Mouse (Mus musculus): ENCODE results near the gene Cdyl2.

DNA sequence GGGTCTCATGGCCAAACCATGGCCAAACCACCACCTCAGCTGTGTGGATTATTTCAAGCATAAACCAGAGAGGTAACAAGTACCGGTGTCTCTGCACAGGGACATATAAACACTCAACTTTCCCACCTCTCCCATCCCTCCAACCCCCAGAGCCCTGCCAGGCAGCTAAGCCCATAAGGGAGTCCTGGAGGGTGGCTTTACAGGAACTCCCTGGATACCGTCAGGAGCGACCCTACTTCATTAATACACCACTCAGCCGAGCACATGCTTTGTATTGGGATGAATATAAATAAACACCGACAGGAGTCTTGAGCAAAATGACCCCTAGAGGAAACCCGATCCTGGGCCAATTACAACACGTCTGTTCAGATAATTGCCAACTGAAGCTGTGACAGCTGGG is 194.0 kb downstream of the Cdyl2 start:
- TF ChIP-seq CTCF (IDR thresholded peaks at IDR 0.05; ENCODE audit: control insufficient read depth, insufficient read depth, low read length) (no peak), POLR2A (IDR thresholded peaks at IDR 0.05; ENCODE audit: borderline replicate concordance, control insufficient read depth, low read depth, low read length) (no peak)

Data from bone marrow, adult 2 months (tissue).